Mouse (Mus musculus) heart, embryonic 13.5 days (tissue): ENCODE results near the gene Cs. TPM values are rescaled to one million over a fixed set of nuclear protein-coding genes. Genes with fewer than 3 reads are reported as not detected.
A peak's percentile ranks its signal among the peaks of the same experiment; 100 is the strongest.
"Not testable (repeated sequence)": the region's sequence is repeated elsewhere in the genome, so short reads cannot be mapped to it uniquely, and the experiment has no call there.

ENCODE experiments used
- ATAC-seq: fragments of 200-750 bp; cut with Nextera tagmentation; 2 replicates; pipeline ENCODE4 v1.8.0; 2017; ENCODE audit warnings: moderate TSS enrichment; ENCODE audit not compliant: insufficient number of reproducible peaks, low FRiP score, low TSS enrichment; ENCODE audit errors: extremely low read depth
- H3K27ac ChIP-seq: fragments of 300-500 bp; sonication (generic); replicated peaks from 2 replicates; pipeline ENCODE4 v1.5.1; 2015; ENCODE audit warnings: moderate library complexity, mild to moderate bottlenecking, inconsistent platforms
- H3K27me3 ChIP-seq: fragments of 300-500 bp; sonication (generic); replicated peaks from 2 replicates; pipeline ENCODE4 v1.6.1; 2015; ENCODE audit warnings: mild to moderate bottlenecking, inconsistent platforms
- H3K36me3 ChIP-seq: fragments of 300-500 bp; sonication (generic); 2 replicates; pipeline ENCODE4 v1.6.1; 2015; ENCODE audit warnings: mild to moderate bottlenecking, inconsistent platforms
- H3K4me1 ChIP-seq: fragments of 300-500 bp; sonication (generic); 2 replicates; pipeline ENCODE4 v1.6.1; 2015; ENCODE audit warnings: inconsistent platforms
- H3K4me2 ChIP-seq: fragments of 300-500 bp; sonication (generic); 2 replicates; pipeline ENCODE4 v1.6.1; 2015; ENCODE audit warnings: inconsistent platforms, mild to moderate bottlenecking, moderate library complexity
- H3K4me3 ChIP-seq: fragments of 300-500 bp; sonication (generic); 2 replicates; pipeline ENCODE4 v1.5.1; 2015; ENCODE audit warnings: moderate library complexity, mild to moderate bottlenecking, inconsistent platforms
- H3K9ac ChIP-seq: fragments of 300-500 bp; sonication (generic); 2 replicates; pipeline ENCODE4 v1.6.1; 2015; ENCODE audit warnings: inconsistent platforms, mild to moderate bottlenecking, moderate library complexity
- H3K9me3 ChIP-seq: fragments of 300-500 bp; sonication (generic); 2 replicates; pipeline ENCODE4 v1.6.1; 2016; ENCODE audit warnings: inconsistent platforms
- WGBS: fragments of 180-500 bp; shearing (Covaris S2); methylation state at CpG from one replicate; pipeline ENCODE4 v1.1.7; 2015; ENCODE audit warnings: mixed read lengths; 5-methylcytosine and 5-hydroxymethylcytosine counted together
- polyA plus RNA-seq: library from polyadenylated mRNA; unstranded; fragments of >200 nt; fragmentation: Nextera tagmentation; extraction: Ambion mirVana; gene quantifications from 2 replicates; pipeline ENCODE4 v1.2.1, GENCODE M21; 2015

Cs gene
- 396 and 409 TPM in 2 replicates for polyA plus RNA-seq

DNA sequence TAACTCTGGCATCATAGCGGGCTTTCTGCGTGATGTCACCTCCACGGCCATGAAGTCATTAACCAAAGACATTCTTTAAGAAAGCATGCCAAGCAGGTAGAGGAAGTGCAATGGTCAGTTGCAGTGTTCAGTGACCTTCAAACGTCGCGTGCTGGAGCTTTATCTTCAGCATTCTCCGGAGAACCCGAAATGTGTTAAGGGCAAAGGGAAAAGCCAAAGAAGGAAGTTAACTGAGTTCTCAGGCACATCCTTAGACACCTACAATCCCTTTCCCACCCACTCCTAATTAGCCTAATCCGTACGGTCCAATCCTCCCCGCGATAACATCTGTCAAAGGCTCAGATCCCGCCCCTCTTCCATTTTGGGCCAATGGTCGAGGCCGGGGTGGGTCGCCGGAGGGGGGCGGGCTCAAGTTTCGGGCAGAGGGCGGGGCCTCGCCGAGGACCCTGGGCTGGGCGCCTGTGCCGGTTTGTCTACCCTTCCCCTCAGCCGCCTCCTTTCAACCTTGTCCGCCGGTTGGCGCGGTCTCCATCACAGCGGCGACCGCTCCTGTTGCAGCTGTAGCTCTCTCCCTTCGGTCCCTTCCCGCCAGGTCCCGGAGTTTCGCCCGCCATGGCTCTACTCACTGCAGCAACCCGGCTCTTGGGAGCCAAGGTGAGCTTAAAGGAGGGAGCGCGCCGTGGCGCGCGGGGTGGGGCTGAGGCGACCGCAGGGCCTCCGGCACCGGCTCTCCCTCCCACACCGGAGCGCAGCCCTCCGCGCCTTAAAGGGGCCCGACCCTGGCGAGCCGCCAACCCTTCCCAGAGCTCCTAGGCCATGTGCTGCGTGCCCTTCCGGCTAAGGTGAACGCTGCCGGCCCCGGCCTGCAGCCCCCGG lies at the start of gene Cs:
Cs (plus strand) TSS at position 429 of the 876 bp plus-strand sequence.
- peak; percentile 97 for ATAC-seq
- H3K4me3 ChIP-seq = peak within 1 kb of the TSS; percentile 71
- WGBS = under 1% methylated on average over 61 of the region's 61 CpGs
- H3K9me3 ChIP-seq = no peaks in the 10 kb centered on the region
- peak within 1 kb of the TSS; percentile 83 for H3K4me2 ChIP-seq
- H3K36me3 ChIP-seq = peaks cover 18% of the 10 kb centered on the region; the same call in 1 of the 2 replicates
- H3K4me1 ChIP-seq = peaks cover 58% of the 10 kb centered on the region
- H3K27ac ChIP-seq = peak within 1 kb of the TSS; percentile 98
- no peaks in the 10 kb centered on the region for H3K27me3 ChIP-seq
- H3K9ac ChIP-seq = peak within 1 kb of the TSS; percentile 96

GRCm38 (mm10) chr10:128290594-128290993 lies 46.9 kb upstream of the Cs start:
- H3K27ac ChIP-seq, H3K4me3 ChIP-seq, H3K9me3 ChIP-seq, H3K9ac ChIP-seq, ATAC-seq, H3K27me3 ChIP-seq, H3K4me2 ChIP-seq, H3K4me1 ChIP-seq: not testable (repeated sequence)
- WGBS = 50% methylated on average over 1 of the region's 1 CpGs
- peaks cover 69% of the 10 kb centered on the region for H3K36me3 ChIP-seq

DNA sequence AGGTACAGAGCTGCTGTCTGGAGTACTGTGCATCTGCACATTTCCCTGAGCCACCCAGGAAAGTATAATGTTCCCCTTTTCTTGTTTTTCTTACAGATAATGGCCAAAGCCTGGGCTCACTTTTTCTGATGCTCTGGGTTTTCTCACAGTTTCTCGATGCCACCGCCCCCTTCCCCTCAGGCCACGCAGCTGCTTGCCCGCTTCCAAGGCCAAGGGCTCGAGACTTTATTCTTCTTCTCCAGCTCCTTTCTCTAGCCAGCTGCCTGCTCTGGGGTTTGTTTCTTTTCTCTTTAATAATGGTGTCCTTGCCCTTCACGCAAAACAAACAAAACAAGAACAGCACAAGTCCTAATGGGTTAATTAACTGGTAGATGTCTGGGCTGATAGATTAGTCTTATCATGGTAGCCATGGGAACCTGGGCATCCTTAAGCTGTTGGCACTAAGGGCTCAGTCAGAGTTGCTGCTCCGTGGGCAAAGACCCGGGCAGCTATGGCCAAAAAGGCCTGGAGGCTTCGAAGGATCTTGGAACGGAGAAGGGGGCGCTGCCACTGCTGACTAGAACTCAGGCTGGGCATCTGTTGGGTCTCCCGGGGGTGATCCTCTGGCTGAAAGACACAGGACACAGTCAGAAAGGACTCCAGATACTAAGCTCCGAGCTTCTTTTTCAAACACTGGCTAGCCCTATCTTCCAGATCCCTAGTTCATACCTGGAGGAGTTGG lies 41.0 kb upstream of the Cs start:
- no peaks in the 10 kb centered on the region for H3K9me3 ChIP-seq
- H3K4me1 ChIP-seq = peaks cover 24% of the 10 kb centered on the region
- no peak overlapping the region for H3K4me3 ChIP-seq
- no peaks in the 10 kb centered on the region for H3K27me3 ChIP-seq
- peak overlapping the region; percentile 54 for H3K4me2 ChIP-seq
- H3K27ac ChIP-seq = peak overlapping the region; percentile 86
- H3K36me3 ChIP-seq = peaks cover 16% of the 10 kb centered on the region
- H3K9ac ChIP-seq = peak overlapping the region; percentile 61
- no peak for ATAC-seq
- 66% methylated on average over 13 of the region's 13 CpGs for WGBS

GRCm38 (mm10) chr10:128297221-128297620 lies 40.3 kb upstream of the Cs start:
- Histone ChIP-seq H3K27ac (peak overlapping the region; percentile 86), H3K36me3 (peaks cover 9% of the 10 kb centered on the region), H3K4me3 (peak overlapping the region; percentile 11; the same call in 1 of the 2 replicates), H3K4me2 (peak overlapping the region; percentile 54), H3K27me3 (no peaks in the 10 kb centered on the region), H3K4me1 (peaks cover 25% of the 10 kb centered on the region), H3K9me3 (no peaks in the 10 kb centered on the region), H3K9ac (peak overlapping the region; percentile 61)
- WGBS = 49% methylated on average over 4 of the region's 4 CpGs
- no peak for ATAC-seq

DNA sequence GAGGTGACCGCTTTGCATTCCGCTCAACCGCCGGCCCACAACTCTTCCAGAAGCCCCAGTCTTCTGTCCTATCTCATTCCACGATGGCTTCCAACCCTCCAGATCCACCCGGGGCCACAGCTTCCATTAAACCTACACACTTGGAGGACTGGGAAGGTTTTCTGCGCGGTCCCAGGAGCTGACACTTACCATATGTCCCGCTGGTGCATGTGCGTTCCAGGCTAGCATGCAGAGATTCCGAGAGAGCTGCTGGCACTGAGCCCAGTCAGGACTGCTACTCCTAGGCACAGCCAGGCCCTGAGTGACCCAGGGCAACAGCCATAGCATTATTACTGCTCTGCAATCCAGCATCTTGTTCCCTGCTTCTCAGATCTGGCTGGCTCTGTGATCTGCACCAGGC lies 39.9 kb upstream of the Cs start:
- Histone ChIP-seq H3K4me3 (peak overlapping the region; percentile 11; the same call in 1 of the 2 replicates), H3K9me3 (no peaks in the 10 kb centered on the region), H3K4me1 (peaks cover 29% of the 10 kb centered on the region), H3K4me2 (peak overlapping the region; percentile 54), H3K36me3 (peaks cover 5% of the 10 kb centered on the region), H3K27me3 (no peaks in the 10 kb centered on the region), H3K27ac (peak overlapping the region; percentile 86), H3K9ac (peak overlapping the region; percentile 68)
- ATAC-seq = peak; percentile 60; the same call in 1 of the 2 replicates
- 33% methylated on average over 11 of the region's 11 CpGs for WGBS

- H3K36me3 ChIP-seq = no peaks in the 10 kb centered on the region
- H3K4me1 ChIP-seq = peaks cover 30% of the 10 kb centered on the region
- 56% methylated on average over 6 of the region's 6 CpGs for WGBS
- no peaks in the 10 kb centered on the region for H3K9me3 ChIP-seq
- H3K9ac ChIP-seq = peak overlapping the region; percentile 68
- no peak for ATAC-seq
- H3K27ac ChIP-seq = peak overlapping the region; percentile 86
- H3K4me2 ChIP-seq = no peak overlapping the region
- H3K27me3 ChIP-seq = no peaks in the 10 kb centered on the region
- no peak overlapping the region for H3K4me3 ChIP-seq
These were observed 39.3 kb upstream of the Cs start for GRCm38 (mm10) chr10:128298243-128298642.

DNA sequence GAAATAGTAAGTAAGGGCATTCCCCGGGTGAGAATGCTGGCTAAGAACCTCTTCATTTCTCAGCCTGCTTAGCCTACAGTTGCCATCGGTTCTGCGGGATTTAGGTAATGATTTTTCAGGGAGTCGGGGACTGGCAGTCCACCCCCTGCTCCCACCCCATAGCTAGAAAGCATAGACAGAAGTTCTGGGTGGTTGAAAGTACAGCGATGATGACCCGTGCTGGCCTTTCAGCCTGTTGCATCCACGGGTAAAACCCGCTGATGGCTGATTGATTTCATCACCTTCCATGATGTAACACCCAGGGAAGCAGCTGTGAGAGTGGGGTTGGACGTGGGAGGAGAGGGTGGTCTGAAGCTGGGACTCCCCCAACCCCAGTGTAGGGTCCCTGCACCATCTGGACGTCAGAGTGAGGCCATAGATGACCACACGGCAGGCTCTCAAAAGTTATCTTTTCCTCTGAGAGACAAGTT lies 38.8 kb upstream of the Cs start, which contains the start of gene Il23a:
Il23a (minus strand) TSS at position 51 of the 470 bp plus-strand sequence.
- ATAC-seq = no peak
- Histone ChIP-seq H3K9me3 (no peaks in the 10 kb centered on the region), H3K9ac (peak within 1 kb of the TSS; percentile 68), H3K4me2 (peak within 1 kb of the TSS; percentile 54), H3K4me3 (peak within 1 kb of the TSS; percentile 11; the same call in 1 of the 2 replicates), H3K36me3 (no peaks in the 10 kb centered on the region), H3K4me1 (peaks cover 31% of the 10 kb centered on the region), H3K27me3 (no peaks in the 10 kb centered on the region), H3K27ac (peak within 1 kb of the TSS; percentile 86)
- 68% methylated on average over 11 of the region's 11 CpGs for WGBS

DNA sequence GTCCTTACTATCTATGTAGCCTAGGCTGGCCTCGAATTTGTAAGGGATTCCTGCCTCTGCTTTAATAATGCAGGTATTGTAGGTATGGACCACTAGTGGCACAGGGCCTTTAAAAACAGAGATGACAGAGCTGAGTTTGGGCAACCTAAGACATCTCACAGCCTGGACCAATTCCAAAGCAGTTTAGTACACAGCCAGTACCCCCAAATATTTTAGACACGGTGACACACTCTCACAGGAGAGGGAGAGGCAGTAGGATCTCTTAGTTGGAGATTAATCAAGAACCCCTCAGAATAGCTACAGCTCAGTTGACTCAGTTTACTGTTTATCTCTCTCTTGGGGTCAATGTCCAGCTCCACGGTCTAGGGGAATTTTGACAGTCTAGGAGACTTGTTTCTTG lies 35.2 kb upstream of the Cs start:
- H3K36me3 ChIP-seq = peaks cover 26% of the 10 kb centered on the region
- peak overlapping the region; percentile 90 for H3K9ac ChIP-seq
- H3K4me3 ChIP-seq = peak overlapping the region; percentile 68
- no peaks in the 10 kb centered on the region for H3K9me3 ChIP-seq
- H3K4me2 ChIP-seq = peak overlapping the region; percentile 85
- 29% methylated on average over 3 of the region's 3 CpGs for WGBS
- peak overlapping the region; percentile 97 for H3K27ac ChIP-seq
- H3K27me3 ChIP-seq = no peaks in the 10 kb centered on the region
- no peak for ATAC-seq
- peaks cover 30% of the 10 kb centered on the region for H3K4me1 ChIP-seq

- WGBS = under 1% methylated on average over 9 of the region's 9 CpGs
- no peaks in the 10 kb centered on the region for H3K9me3 ChIP-seq
- H3K27me3 ChIP-seq = no peaks in the 10 kb centered on the region
- H3K4me1 ChIP-seq = peaks cover 26% of the 10 kb centered on the region
- ATAC-seq = peak; percentile 19
- H3K4me3 ChIP-seq = peak overlapping the region; percentile 68
- H3K4me2 ChIP-seq = peak overlapping the region; percentile 85
- H3K9ac ChIP-seq = peak overlapping the region; percentile 90
- H3K36me3 ChIP-seq = peaks cover 27% of the 10 kb centered on the region
- peak overlapping the region; percentile 97 for H3K27ac ChIP-seq
These were observed 34.8 kb upstream of the Cs start for GRCm38 (mm10) chr10:128302785-128303125.

GRCm38 (mm10) chr10:128303126-128304021 lies 34.2 kb upstream of the Cs start, which contains the start of gene Pan2:
TSS of gene Pan2 (plus strand) at chr10:128303335.
- no peaks in the 10 kb centered on the region for H3K9me3 ChIP-seq
- H3K27ac ChIP-seq = peak within 1 kb of the TSS; percentile 97
- peak; percentile 97 for ATAC-seq
- peak within 1 kb of the TSS; percentile 68 for H3K4me3 ChIP-seq
- peak within 1 kb of the TSS; percentile 85 for H3K4me2 ChIP-seq
- H3K4me1 ChIP-seq = peaks cover 21% of the 10 kb centered on the region
- H3K36me3 ChIP-seq = peaks cover 33% of the 10 kb centered on the region
- no peaks in the 10 kb centered on the region for H3K27me3 ChIP-seq
- H3K9ac ChIP-seq = peak within 1 kb of the TSS; percentile 90
- 1% methylated on average over 37 of the region's 37 CpGs for WGBS
